Mouse (Mus musculus) myocyte (in vitro differentiated cells): ENCODE data around the gene Polr3gl. TPM values are rescaled to one million over a fixed set of nuclear protein-coding genes. Genes with fewer than 3 reads are reported as not detected.

Experiments used
- H3K27me3 ChIP-seq: one replicate; pipeline ENCODE4 v1.6.1; 2011; ENCODE audit not compliant: control insufficient read depth, insufficient read depth, insufficient read length
- H3K36me3 ChIP-seq: one replicate; pipeline ENCODE4 v1.6.1; 2011; ENCODE audit not compliant: control insufficient read depth, insufficient read depth
- H3K4me2 ChIP-seq: one replicate; pipeline ENCODE4 v1.6.1; 2011; ENCODE audit warnings: low read depth, control low read depth
- H3K4me3 ChIP-seq: one replicate; pipeline ENCODE4 v1.5.1; 2011; ENCODE audit warnings: mild to moderate bottlenecking, control low read depth, moderate library complexity
- H3K79me2 ChIP-seq: one replicate; pipeline ENCODE4 v1.6.1; 2011; ENCODE audit not compliant: control insufficient read depth, insufficient read depth
- H3ac ChIP-seq: one replicate; pipeline ENCODE4 v1.6.1; 2011; ENCODE audit not compliant: control insufficient read depth, insufficient read length
- CEBPB ChIP-seq: IDR thresholded peaks from 2 replicates; pipeline ENCODE4 v1.6.1; 2011; ENCODE audit warnings: mild to moderate bottlenecking, moderate library complexity; ENCODE audit not compliant: poor library complexity, insufficient read depth, severe bottlenecking
- E2F4 ChIP-seq: IDR thresholded peaks from one replicate; pipeline ENCODE4 v1.6.1; 2011; ENCODE audit warnings: mild to moderate bottlenecking, control low read depth, moderate library complexity; ENCODE audit not compliant: insufficient read depth
- MAX ChIP-seq: IDR thresholded peaks from one replicate; pipeline ENCODE4 v1.6.1; 2011; ENCODE audit warnings: low read depth, mild to moderate bottlenecking, control low read depth
- MYOD1 ChIP-seq, 3 experiments: IDR thresholded peaks; one replicate each; pipeline ENCODE4 v1.6.1; 2011; ENCODE audit warnings: control low read depth in 2 of 3, low read depth in 2 of 3, mild to moderate bottlenecking in 2 of 3, moderate library complexity in 1 of 3; ENCODE audit not compliant: insufficient read length in 2 of 3, control insufficient read depth in 1 of 3
- MYOG ChIP-seq, 3 experiments: IDR thresholded peaks; one replicate each; pipeline ENCODE4 v1.6.1; 2011; ENCODE audit warnings: control low read depth in 2 of 3, low read depth in 2 of 3, mild to moderate bottlenecking in 2 of 3; ENCODE audit not compliant: insufficient read length in 2 of 3, control insufficient read depth in 1 of 3, insufficient read depth in 1 of 3
- POLR2A ChIP-seq: IDR thresholded peaks from one replicate; pipeline ENCODE4 v1.6.1; 2011; ENCODE audit warnings: low read depth, mild to moderate bottlenecking, control low read depth, moderate library complexity; ENCODE audit not compliant: insufficient read length
- POLR2AphosphoS2 ChIP-seq: IDR thresholded peaks from one replicate; pipeline ENCODE4 v1.6.1; 2011; ENCODE audit warnings: low read depth, control low read depth; ENCODE audit not compliant: insufficient read length
- REST ChIP-seq: IDR thresholded peaks from one replicate; pipeline ENCODE4 v1.6.1; 2011; ENCODE audit warnings: mild to moderate bottlenecking, control low read depth, moderate library complexity; ENCODE audit not compliant: insufficient read depth, insufficient read length
- SRF ChIP-seq: IDR thresholded peaks from one replicate; pipeline ENCODE4 v1.6.1; 2011; ENCODE audit warnings: low read depth; ENCODE audit not compliant: control insufficient read depth, insufficient read length
- TCF12 ChIP-seq: IDR thresholded peaks from one replicate; pipeline ENCODE4 v1.6.1; 2011; ENCODE audit warnings: mild to moderate bottlenecking, control low read depth; ENCODE audit not compliant: poor library complexity, insufficient read depth, severe bottlenecking
- TCF3 ChIP-seq: IDR thresholded peaks from one replicate; pipeline ENCODE4 v1.6.1; 2011; ENCODE audit warnings: low read depth, control low read depth; ENCODE audit not compliant: insufficient read length
- USF1 ChIP-seq: IDR thresholded peaks from one replicate; pipeline ENCODE4 v1.6.1; 2011; ENCODE audit warnings: low read depth, mild to moderate bottlenecking, control low read depth, moderate library complexity
- polyA plus RNA-seq: library from polyadenylated mRNA; unstranded; fragments of >200 nt; fragmentation: generic; extraction: Trizol; gene quantifications from one replicate; pipeline ENCODE4 v1.2.1, GENCODE M21; 2012; ENCODE audit warnings: missing spikeins

Gene Polr3gl
- polyA plus RNA-seq, 1 experiment = 22.7 TPM

GRCm38 (mm10) chr3:96601941-96602703 is 8.1 kb upstream of the Polr3gl start:
- no peaks in the 10 kb centered on the region for H3K27me3 ChIP-seq
- H3K79me2 ChIP-seq = peaks cover 54% of the 10 kb centered on the region
- TF ChIP-seq USF1 = no peak
- no peak for TF ChIP-seq REST
- TF ChIP-seq MAX = no peak
- no peak for TF ChIP-seq SRF
- no peak for TF ChIP-seq E2F4
- no peak for TF ChIP-seq MYOG (IDR thresholded peaks at IDR 0.05; ENCODE audit: control insufficient read depth in 1 of 3, insufficient read depth in 1 of 3, insufficient read length in 2 of 3, low read depth in 2 of 3)
- TF ChIP-seq POLR2A = no peak
- no peak for TF ChIP-seq POLR2AphosphoS2
- no peak for TF ChIP-seq TCF3
- TF ChIP-seq MYOD1 (IDR thresholded peaks at IDR 0.05; ENCODE audit: control insufficient read depth in 1 of 3, insufficient read length in 2 of 3, low read depth in 2 of 3) = no peak
- TF ChIP-seq TCF12 = no peak
- no peak for TF ChIP-seq CEBPB
- peaks cover 10% of the 10 kb centered on the region for H3K36me3 ChIP-seq
- H3K4me2 ChIP-seq = peak overlapping the region; percentile 98
- peak overlapping the region; percentile 80 for H3ac ChIP-seq
- H3K4me3 ChIP-seq = peak overlapping the region; percentile 48

DNA sequence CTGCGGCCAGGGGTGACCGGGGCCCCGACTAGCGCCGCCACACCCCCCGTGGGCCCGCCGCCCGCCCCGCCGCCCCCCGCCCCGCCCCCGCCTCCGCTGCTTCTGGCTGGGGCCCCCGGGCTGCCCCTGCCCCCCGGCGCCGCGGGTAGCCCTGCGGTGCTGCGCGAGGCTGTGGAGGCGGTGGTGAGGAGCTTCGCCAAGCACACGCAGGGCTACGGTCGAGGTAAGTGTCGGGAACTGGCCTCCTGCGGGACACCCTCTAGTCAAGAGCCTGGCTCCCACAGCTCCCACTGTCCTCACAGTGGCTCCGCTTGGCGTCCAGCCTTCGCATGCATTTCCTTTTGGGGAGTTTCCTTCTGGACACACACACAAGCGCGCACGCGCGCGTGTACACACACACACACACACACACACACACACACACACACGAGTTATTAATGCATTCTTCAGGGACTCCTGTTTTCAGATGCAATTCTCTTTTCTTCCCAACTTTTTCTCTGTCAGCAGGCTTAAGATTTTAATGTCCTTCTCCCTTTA is 7.3 kb upstream of the Polr3gl start:
- H3K79me2 ChIP-seq = peaks cover 46% of the 10 kb centered on the region
- peak overlapping the region; percentile 98 for H3K4me2 ChIP-seq
- peak overlapping the region; percentile 48 for H3K4me3 ChIP-seq
- peaks cover 6% of the 10 kb centered on the region for H3K36me3 ChIP-seq
- H3K27me3 ChIP-seq = no peaks in the 10 kb centered on the region
- TF ChIP-seq POLR2A (peak; percentile 44), SRF (peak; percentile 96), POLR2AphosphoS2 (peak; percentile 48), MYOD1 (IDR thresholded peaks at IDR 0.05; ENCODE audit: control insufficient read depth in 1 of 3, insufficient read length in 2 of 3, low read depth in 2 of 3) (no peak), REST (no peak)
- peak overlapping the region; percentile 80 for H3ac ChIP-seq

GRCm38 (mm10) chr3:96600639-96601250 is 6.8 kb upstream of the Polr3gl start, which contains the start of gene Lix1l:
Lix1l (plus strand) TSS chr3:96601149.
- Histone ChIP-seq H3K36me3 (peaks cover 6% of the 10 kb centered on the region), H3ac (peak within 1 kb of the TSS; percentile 80), H3K4me3 (peak within 1 kb of the TSS; percentile 48), H3K79me2 (peaks cover 44% of the 10 kb centered on the region), H3K27me3 (no peaks in the 10 kb centered on the region), H3K4me2 (peak within 1 kb of the TSS; percentile 98)
- TF ChIP-seq POLR2A (peak; percentile 87), POLR2AphosphoS2 (peak; percentile 72), MYOD1 (IDR thresholded peaks at IDR 0.05; ENCODE audit: control insufficient read depth in 1 of 3, insufficient read length in 2 of 3, low read depth in 2 of 3) (peak in 2 of 3 experiments; percentile 54 to 66), SRF (peak; percentile 48), MYOG (IDR thresholded peaks at IDR 0.05; ENCODE audit: control insufficient read depth in 1 of 3, insufficient read depth in 1 of 3, insufficient read length in 2 of 3, low read depth in 2 of 3) (peak in 1 of 3 experiments; percentile 57), E2F4 (no peak), MAX (no peak), CEBPB (no peak), USF1 (no peak), REST (no peak), TCF3 (no peak), TCF12 (no peak)

DNA sequence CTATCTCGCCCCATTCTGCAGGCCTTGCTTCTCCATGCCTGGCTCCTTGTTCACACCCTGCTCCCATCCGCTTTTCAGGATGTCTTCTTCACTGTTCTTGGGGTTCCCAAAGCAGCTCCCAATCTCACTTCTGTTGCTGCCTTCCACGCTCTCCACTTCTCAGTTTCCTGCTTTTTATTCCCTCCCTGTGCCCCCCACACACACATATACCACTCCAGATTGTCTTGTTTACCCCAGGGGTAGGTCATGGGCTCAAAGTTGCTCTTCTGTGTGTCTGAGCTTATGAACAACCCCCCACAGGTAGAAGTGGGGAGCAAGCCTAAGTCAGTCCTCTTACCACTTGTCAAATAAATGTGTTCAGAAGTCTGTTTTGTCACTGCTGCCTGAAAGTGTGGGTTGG is 5.4 kb upstream of the Polr3gl start:
- no peak for TF ChIP-seq MYOD1 (IDR thresholded peaks at IDR 0.05; ENCODE audit: control insufficient read depth in 1 of 3, insufficient read length in 2 of 3, low read depth in 2 of 3)
- no peak for TF ChIP-seq POLR2A
- no peak for TF ChIP-seq USF1
- TF ChIP-seq TCF12 = no peak
- no peak for TF ChIP-seq POLR2AphosphoS2
- TF ChIP-seq CEBPB = no peak
- TF ChIP-seq REST = no peak
- no peak for TF ChIP-seq TCF3
- no peak for TF ChIP-seq MYOG (IDR thresholded peaks at IDR 0.05; ENCODE audit: control insufficient read depth in 1 of 3, insufficient read depth in 1 of 3, insufficient read length in 2 of 3, low read depth in 2 of 3)
- no peak for TF ChIP-seq MAX
- no peak for TF ChIP-seq SRF
- TF ChIP-seq E2F4 = no peak
- H3K4me3 ChIP-seq = no peak overlapping the region

GRCm38 (mm10) chr3:96599069-96599393 is 5.0 kb upstream of the Polr3gl start:
- TF ChIP-seq MYOD1 (IDR thresholded peaks at IDR 0.05; ENCODE audit: control insufficient read depth in 1 of 3, insufficient read length in 2 of 3, low read depth in 2 of 3) (no peak), E2F4 (no peak), CEBPB (no peak), SRF (no peak), MYOG (IDR thresholded peaks at IDR 0.05; ENCODE audit: control insufficient read depth in 1 of 3, insufficient read depth in 1 of 3, insufficient read length in 2 of 3, low read depth in 2 of 3) (no peak), POLR2AphosphoS2 (no peak), REST (no peak), TCF3 (no peak), MAX (no peak), TCF12 (no peak), USF1 (no peak), POLR2A (no peak)
- Histone ChIP-seq H3K36me3 (peaks cover 6% of the 10 kb centered on the region), H3K4me2 (no peak overlapping the region), H3K4me3 (peak overlapping the region; percentile 51), H3ac (no peak overlapping the region), H3K79me2 (peaks cover 27% of the 10 kb centered on the region), H3K27me3 (no peaks in the 10 kb centered on the region)

More for the DNA sequence above, 5.4 kb upstream of the Polr3gl start:
- H3K4me2 ChIP-seq = no peak overlapping the region
- H3K36me3 ChIP-seq = peaks cover 6% of the 10 kb centered on the region
- H3K79me2 ChIP-seq = peaks cover 31% of the 10 kb centered on the region
- H3K27me3 ChIP-seq = no peaks in the 10 kb centered on the region
- no peak overlapping the region for H3ac ChIP-seq
